Mouse (Mus musculus): ENCODE measurements around the gene Dnah7c. TPM values are rescaled to one million over a fixed set of nuclear protein-coding genes. Genes with fewer than 3 reads are reported as not detected.

Gene Dnah7c
- total and polyA plus RNA-seq, 2 experiments from 2014 or later, result 0.19 to 1.8 TPM

- no peak overlapping the region for H3K4me2 ChIP-seq (ENCODE audit: low read depth, low read length, poor library complexity, severe bottlenecking)
Observed at GRCm38 (mm10) chr1:46849758-46850157, 424.4 kb downstream of the Dnah7c start.

GRCm38 (mm10) chr1:46851586-46851985, 426.2 kb downstream of the Dnah7c start:
- Histone ChIP-seq H3K4me3 (ENCODE audit: low read depth, low read length) (no peak overlapping the region), H3K27ac (ENCODE audit: low read depth, low read length) (0 out of 2 replicates have a peak overlapping the region, but pooled peaks have one; percentile 7), H3K27me3 (ENCODE audit: insufficient read depth, low read length) (no peaks in the 10 kb centered on the region), H3K4me1 (ENCODE audit: insufficient read depth, low read length) (no peaks in the 10 kb centered on the region), H3K9me3 (ENCODE audit: low read length) (no peaks in the 10 kb centered on the region), H3K9ac (replicated peaks; ENCODE audit: low read length, poor library complexity, severe bottlenecking) (no peak overlapping the region), H3K4me2 (ENCODE audit: low read depth, low read length, poor library complexity, severe bottlenecking) (peak overlapping the region; percentile 73), H3K36me3 (ENCODE audit: insufficient read depth, low read length) (no peaks in the 10 kb centered on the region)
- 60% methylated on average over 4 of the region's 4 CpGs for WGBS
- ATAC-seq (ENCODE audit: low FRiP score) (no peak), DNase-seq (ENCODE audit: low spot score) (no peak)
- TF ChIP-seq CTCF (IDR thresholded peaks at IDR 0.05), result no peak

More at GRCm38 (mm10) chr1:46849758-46850157, 424.4 kb downstream of the Dnah7c start:
- 43% methylated on average over 1 of the region's 1 CpGs for WGBS
- TF ChIP-seq CTCF (IDR thresholded peaks at IDR 0.05), result peak; percentile 89
- Histone ChIP-seq H3K4me3 (ENCODE audit: low read depth, low read length) (no peak overlapping the region), H3K9ac (replicated peaks; ENCODE audit: low read length, poor library complexity, severe bottlenecking) (no peak overlapping the region), H3K27ac (ENCODE audit: low read depth, low read length) (no peak overlapping the region), H3K36me3 (ENCODE audit: insufficient read depth, low read length) (no peaks in the 10 kb centered on the region), H3K4me1 (ENCODE audit: insufficient read depth, low read length) (no peaks in the 10 kb centered on the region), H3K27me3 (ENCODE audit: insufficient read depth, low read length) (no peaks in the 10 kb centered on the region), H3K9me3 (ENCODE audit: low read length) (no peaks in the 10 kb centered on the region)
- no peak for ATAC-seq (ENCODE audit: low FRiP score)
- DNase-seq (ENCODE audit: low spot score), result peak; percentile 94

GRCm38 (mm10) chr1:46852216-46852599, 426.8 kb downstream of the Dnah7c start:
- Histone ChIP-seq H3K9ac (replicated peaks; ENCODE audit: low read length, poor library complexity, severe bottlenecking) (peak overlapping the region; percentile 99), H3K4me2 (ENCODE audit: low read depth, low read length, poor library complexity, severe bottlenecking) (peak overlapping the region; percentile 73), H3K9me3 (ENCODE audit: low read length) (no peaks in the 10 kb centered on the region), H3K4me3 (ENCODE audit: low read depth, low read length) (peak overlapping the region; percentile 97), H3K27ac (ENCODE audit: low read depth, low read length) (peak overlapping the region; percentile 99), H3K27me3 (ENCODE audit: insufficient read depth, low read length) (no peaks in the 10 kb centered on the region), H3K36me3 (ENCODE audit: insufficient read depth, low read length) (no peaks in the 10 kb centered on the region), H3K4me1 (ENCODE audit: insufficient read depth, low read length) (no peaks in the 10 kb centered on the region)
- ATAC-seq (ENCODE audit: low FRiP score) (no peak), DNase-seq (ENCODE audit: low spot score) (no peak)
- TF ChIP-seq CTCF (IDR thresholded peaks at IDR 0.05), result no peak
- WGBS, result under 1% methylated on average over 4 of the region's 4 CpGs

GRCm38 (mm10) chr1:46852600-46853272, 427.3 kb downstream of the Dnah7c start:
- H3K4me1 ChIP-seq (ENCODE audit: insufficient read depth, low read length), result no peaks in the 10 kb centered on the region
- H3K27me3 ChIP-seq (ENCODE audit: insufficient read depth, low read length), result no peaks in the 10 kb centered on the region
- peak overlapping the region; percentile 99 for H3K9ac ChIP-seq (replicated peaks; ENCODE audit: low read length, poor library complexity, severe bottlenecking)
- H3K36me3 ChIP-seq (ENCODE audit: insufficient read depth, low read length), result no peaks in the 10 kb centered on the region
- under 1% methylated on average over 65 of the region's 75 CpGs for whole genome bisulfite sequencing
- peak; percentile 81 for DNase-seq (ENCODE audit: low spot score)
- H3K9me3 ChIP-seq (ENCODE audit: low read length), result no peaks in the 10 kb centered on the region
- peak overlapping the region; percentile 73 for H3K4me2 ChIP-seq (ENCODE audit: low read depth, low read length, poor library complexity, severe bottlenecking)
- no peak for TF ChIP-seq CTCF (IDR thresholded peaks at IDR 0.05)
- H3K27ac ChIP-seq (ENCODE audit: low read depth, low read length), result peak overlapping the region; percentile 99
- peak overlapping the region; percentile 97 for H3K4me3 ChIP-seq (ENCODE audit: low read depth, low read length)
- ATAC-seq (ENCODE audit: low FRiP score), result peak; percentile 42

GRCm38 (mm10) chr1:46853317-46854035, 428.1 kb downstream of the Dnah7c start:
- under 1% methylated on average over 81 of the region's 86 CpGs for WGBS
- H3K4me2 ChIP-seq (ENCODE audit: low read depth, low read length, poor library complexity, severe bottlenecking), result peak overlapping the region; percentile 73
- peak overlapping the region; percentile 99 for H3K27ac ChIP-seq (ENCODE audit: low read depth, low read length)

More at GRCm38 (mm10) chr1:46853317-46854035, 428.1 kb downstream of the Dnah7c start:
- ATAC-seq (ENCODE audit: low FRiP score) (peak; percentile 96), DNase-seq (ENCODE audit: low spot score) (peak; percentile 99)
- peak overlapping the region; percentile 97 for H3K4me3 ChIP-seq (ENCODE audit: low read depth, low read length)
- no peaks in the 10 kb centered on the region for H3K27me3 ChIP-seq (ENCODE audit: insufficient read depth, low read length)
- no peaks in the 10 kb centered on the region for H3K4me1 ChIP-seq (ENCODE audit: insufficient read depth, low read length)
- H3K9ac ChIP-seq (replicated peaks; ENCODE audit: low read length, poor library complexity, severe bottlenecking), result peak overlapping the region; percentile 99
- no peaks in the 10 kb centered on the region for H3K9me3 ChIP-seq (ENCODE audit: low read length)
- no peaks in the 10 kb centered on the region for H3K36me3 ChIP-seq (ENCODE audit: insufficient read depth, low read length)
- TF ChIP-seq CTCF (IDR thresholded peaks at IDR 0.05), result peak; percentile 49

Data from midbrain, postnatal 0 days (tissue).